Mouse (Mus musculus) limb, embryonic 10.5 days (tissue): Measurements from ENCODE around the gene BC048507. TPM values are rescaled to one million over a fixed set of nuclear protein-coding genes. Genes with fewer than 3 reads are reported as not detected.
"Not testable (repeated sequence)": the region's sequence is repeated elsewhere in the genome, so short reads cannot be mapped to it uniquely, and the experiment has no call there.

Source experiments
- DNase-seq: peaks from one replicate; pipeline ENCODE4 v3.0.0-alpha.2; 2017; ENCODE audit warnings: low spot score
- H3K27ac ChIP-seq: fragments of 300-500 bp; sonication (generic); 2 replicates; pipeline ENCODE4 v1.5.1; 2016; ENCODE audit warnings: mild to moderate bottlenecking
- H3K27me3 ChIP-seq: fragments of 300-500 bp; sonication (generic); 2 replicates; pipeline ENCODE4 v1.6.1; 2016; ENCODE audit warnings: low read depth, mild to moderate bottlenecking; ENCODE audit not compliant: poor library complexity, severe bottlenecking
- H3K36me3 ChIP-seq: fragments of 300-500 bp; sonication (generic); 2 replicates; pipeline ENCODE4 v1.6.1; 2016; ENCODE audit warnings: mild to moderate bottlenecking, moderate library complexity
- H3K4me1 ChIP-seq: fragments of 300-500 bp; sonication (generic); 2 replicates; pipeline ENCODE4 v1.6.1; 2016
- H3K4me3 ChIP-seq: fragments of 300-500 bp; sonication (generic); 2 replicates; pipeline ENCODE4 v1.5.1; 2016; ENCODE audit warnings: mild to moderate bottlenecking, moderate library complexity
- H3K9me3 ChIP-seq: fragments of 300-500 bp; sonication (generic); replicated peaks from 2 replicates; pipeline ENCODE4 v1.6.1; 2016; ENCODE audit warnings: mild to moderate bottlenecking
- WGBS: fragments of 180-500 bp; shearing (Covaris S2); methylation state at CpG from one replicate; pipeline ENCODE4 v1.1.7; 2016; 5-methylcytosine and 5-hydroxymethylcytosine counted together
- polyA plus RNA-seq: library from polyadenylated mRNA; unstranded; fragments of >200 nt; fragmentation: Nextera tagmentation; extraction: Ambion mirVana; gene quantifications from 2 replicates; pipeline ENCODE4 v1.2.1, GENCODE M21; 2016

BC048507 gene
- polyA plus RNA-seq, 1 experiment from 2014 or later, result not detected

- 65% methylated on average over 5 of the region's 5 CpGs for WGBS
- H3K27me3 ChIP-seq, result no peaks in the 10 kb centered on the region
- no peak for DNase-seq
- no peak overlapping the region for H3K27ac ChIP-seq
- no peak overlapping the region for H3K4me3 ChIP-seq
- H3K4me1 ChIP-seq, result no peaks in the 10 kb centered on the region
- H3K9me3 ChIP-seq, result no peaks in the 10 kb centered on the region
- H3K36me3 ChIP-seq, result no peaks in the 10 kb centered on the region
Observed at GRCm38 (mm10) chr13:67864764-67865350, 1.7 kb downstream of the BC048507 start.

- no peaks in the 10 kb centered on the region for H3K36me3 ChIP-seq
- WGBS, result 32% methylated on average over 3 of the region's 3 CpGs
- H3K27ac ChIP-seq, result no peak overlapping the region
- H3K4me3 ChIP-seq, result no peak overlapping the region
- no peaks in the 10 kb centered on the region for H3K9me3 ChIP-seq
- no peaks in the 10 kb centered on the region for H3K27me3 ChIP-seq
- H3K4me1 ChIP-seq, result no peaks in the 10 kb centered on the region
- DNase-seq, result no peak
Observed at GRCm38 (mm10) chr13:67867899-67868298, 4.8 kb downstream of the BC048507 start.

- H3K4me3 ChIP-seq, H3K36me3 ChIP-seq, DNase-seq, H3K27ac ChIP-seq, H3K4me1 ChIP-seq, H3K27me3 ChIP-seq, H3K9me3 ChIP-seq: not testable (repeated sequence)
- 43% methylated on average over 9 of the region's 12 CpGs for WGBS
Observed at GRCm38 (mm10) chr13:67876049-67876698, 13.0 kb downstream of the BC048507 start.

- Histone ChIP-seq H3K4me3 (no peak overlapping the region), H3K4me1 (no peaks in the 10 kb centered on the region), H3K36me3 (no peaks in the 10 kb centered on the region), H3K27ac (no peak overlapping the region), H3K9me3 (no peaks in the 10 kb centered on the region), H3K27me3 (no peaks in the 10 kb centered on the region)
- DNase-seq, result no peak
- 72% methylated on average over 6 of the region's 7 CpGs for WGBS
Observed at GRCm38 (mm10) chr13:67876699-67877254, 13.7 kb downstream of the BC048507 start.

GRCm38 (mm10) chr13:67883966-67884365 lies 20.8 kb downstream of the BC048507 start:
- Histone ChIP-seq H3K27ac (no peak overlapping the region), H3K9me3 (no peaks in the 10 kb centered on the region), H3K4me1 (no peaks in the 10 kb centered on the region), H3K36me3 (no peaks in the 10 kb centered on the region), H3K27me3 (no peaks in the 10 kb centered on the region), H3K4me3 (no peak overlapping the region)
- 94% methylated on average over 8 of the region's 8 CpGs for WGBS
- DNase-seq, result no peak

GRCm38 (mm10) chr13:67909759-67910158 lies 46.6 kb downstream of the BC048507 start:
- Histone ChIP-seq H3K9me3 (peaks cover 4% of the 10 kb centered on the region), H3K36me3 (no peaks in the 10 kb centered on the region), H3K4me3 (no peak overlapping the region), H3K27me3 (no peaks in the 10 kb centered on the region), H3K27ac (no peak overlapping the region), H3K4me1 (no peaks in the 10 kb centered on the region)
- 30% methylated on average over 5 of the region's 5 CpGs for WGBS
- no peak for DNase-seq

Other genes starting within 250 kb of the BC048507 start
- gene Gm49345, start 225.6 kb upstream of the BC048507 start, polyA plus RNA-seq, result 0.18 TPM in 1 of 2 replicates, not detected in the other
- 2.0 and 2.5 TPM in 2 replicates for gene Zfp729a, start 225.5 kb upstream of the BC048507 start, polyA plus RNA-seq
- 9.9 and 12.1 TPM in 2 replicates for gene Zfp738, start 176.3 kb upstream of the BC048507 start, polyA plus RNA-seq
- gene Zfp65, start 134.2 kb upstream of the BC048507 start, polyA plus RNA-seq, result 6.2 and 8.9 TPM in 2 replicates
- gene Zfp85, start 108.1 kb upstream of the BC048507 start, polyA plus RNA-seq, result 4.3 and 4.7 TPM in 2 replicates
- gene Zfp493, start 83.6 kb upstream of the BC048507 start, polyA plus RNA-seq, result 2.9 and 3.6 TPM in 2 replicates
- gene Zfp273, start 49.6 kb upstream of the BC048507 start, polyA plus RNA-seq, result 5.3 and 7.1 TPM in 2 replicates
- 2.0 and 3.7 TPM in 2 replicates for gene Gm10037, start 32.2 kb upstream of the BC048507 start, polyA plus RNA-seq